Mouse (Mus musculus) ES-Bruce4 (cell line): ENCODE results near the gene Map3k20. TPM values are rescaled to one million over a fixed set of nuclear protein-coding genes. Genes with fewer than 3 reads are reported as not detected.

ENCODE experiments used
- H3K27ac ChIP-seq: 2 replicates; pipeline ENCODE4 v1.5.1; 2012; ENCODE audit warnings: low read length, inconsistent platforms; ENCODE audit not compliant: insufficient read depth
- H3K27me3 ChIP-seq: 2 replicates; pipeline ENCODE4 v1.6.1; 2012; ENCODE audit warnings: mild to moderate bottlenecking, low read length, inconsistent platforms; ENCODE audit not compliant: control insufficient read depth, poor library complexity, insufficient read depth, severe bottlenecking
- H3K36me3 ChIP-seq: 2 replicates; pipeline ENCODE4 v1.6.1; 2012; ENCODE audit warnings: inconsistent platforms, mild to moderate bottlenecking, low read length, moderate library complexity; ENCODE audit not compliant: control insufficient read depth, poor library complexity, insufficient read depth, severe bottlenecking
- H3K4me1 ChIP-seq: one replicate; pipeline ENCODE4 v1.8.1; 2011; ENCODE audit warnings: low read length; ENCODE audit not compliant: control insufficient read depth, insufficient read depth
- H3K4me3 ChIP-seq: 2 replicates; pipeline ENCODE4 v1.5.1; 2011; ENCODE audit warnings: low read depth, mild to moderate bottlenecking, low read length
- H3K9ac ChIP-seq: 2 replicates; pipeline ENCODE4 v1.6.1; 2012; ENCODE audit warnings: low read depth, mild to moderate bottlenecking, inconsistent platforms; ENCODE audit not compliant: poor library complexity, severe bottlenecking
- H3K9me3 ChIP-seq: replicated peaks from 2 replicates; pipeline ENCODE4 v1.6.1; 2012; ENCODE audit warnings: mild to moderate bottlenecking, low read length, inconsistent platforms; ENCODE audit not compliant: control insufficient read depth, poor library complexity, insufficient read depth, severe bottlenecking
- CTCF ChIP-seq: IDR thresholded peaks from one replicate; pipeline ENCODE4 v1.8.1; 2011; ENCODE audit warnings: low read depth, low read length
- EP300 ChIP-seq: IDR thresholded peaks from 2 replicates; pipeline ENCODE4 v1.6.1; 2011; ENCODE audit warnings: low read depth, low read length; ENCODE audit not compliant: insufficient read depth
- POLR2A ChIP-seq: IDR thresholded peaks from one replicate; pipeline ENCODE4 v1.8.1; 2011; ENCODE audit warnings: low read length; ENCODE audit not compliant: insufficient read depth
- polyA plus RNA-seq: library from polyadenylated mRNA; stranded (reverse); fragments of >200 nt; gene quantifications from 2 replicates; pipeline ENCODE4 v1.2.4, GENCODE M21; 2011; ENCODE audit warnings: low read depth; ENCODE audit not compliant: missing spikeins, insufficient read depth, insufficient read length

Map3k20 gene
- polyA plus RNA-seq, 1 experiment = 39.0 TPM

- Histone ChIP-seq H3K9me3 (no peaks in the 10 kb centered on the region), H3K4me3 (no peak overlapping the region), H3K9ac (no peak overlapping the region), H3K27me3 (no peaks in the 10 kb centered on the region), H3K36me3 (no peaks in the 10 kb centered on the region), H3K4me1 (no peaks in the 10 kb centered on the region), H3K27ac (no peak overlapping the region)
- no peak for TF ChIP-seq POLR2A
- TF ChIP-seq EP300 = no peak
- no peak for TF ChIP-seq CTCF
These were observed 32.6 kb upstream of the Map3k20 start for GRCm38 (mm10) chr2:72252510-72253505.

- no peak overlapping the region for H3K27ac ChIP-seq
- no peak overlapping the region for H3K9ac ChIP-seq
These were observed 31.6 kb upstream of the Map3k20 start for GRCm38 (mm10) chr2:72253882-72254281.

GRCm38 (mm10) chr2:72254813-72255582 lies 30.4 kb upstream of the Map3k20 start:
- Histone ChIP-seq H3K36me3 (no peaks in the 10 kb centered on the region), H3K4me1 (no peaks in the 10 kb centered on the region), H3K4me3 (no peak overlapping the region), H3K27me3 (no peaks in the 10 kb centered on the region), H3K27ac (no peak overlapping the region), H3K9me3 (no peaks in the 10 kb centered on the region), H3K9ac (no peak overlapping the region)
- no peak for TF ChIP-seq CTCF
- TF ChIP-seq EP300 = no peak

More at GRCm38 (mm10) chr2:72253882-72254281, 31.6 kb upstream of the Map3k20 start:
- Histone ChIP-seq H3K4me1 (no peaks in the 10 kb centered on the region), H3K4me3 (no peak overlapping the region), H3K27me3 (no peaks in the 10 kb centered on the region), H3K9me3 (no peaks in the 10 kb centered on the region), H3K36me3 (no peaks in the 10 kb centered on the region)
- TF ChIP-seq POLR2A = no peak
- TF ChIP-seq EP300 = no peak
- TF ChIP-seq CTCF = no peak

- H3K36me3 ChIP-seq = no peaks in the 10 kb centered on the region
- no peaks in the 10 kb centered on the region for H3K4me1 ChIP-seq
- TF ChIP-seq POLR2A (no peak), CTCF (no peak), EP300 (no peak)
- H3K27ac ChIP-seq = no peak overlapping the region
- no peak overlapping the region for H3K4me3 ChIP-seq
- no peaks in the 10 kb centered on the region; the same call in 1 of the 2 replicates for H3K27me3 ChIP-seq
- H3K9ac ChIP-seq = no peak overlapping the region
- H3K9me3 ChIP-seq = no peaks in the 10 kb centered on the region
These were observed 24.7 kb upstream of the Map3k20 start for GRCm38 (mm10) chr2:72260704-72261103.

GRCm38 (mm10) chr2:72262814-72263480 lies 22.5 kb upstream of the Map3k20 start:
- no peaks in the 10 kb centered on the region; the same call in 1 of the 2 replicates for H3K27me3 ChIP-seq
- no peak overlapping the region for H3K9ac ChIP-seq
- no peaks in the 10 kb centered on the region for H3K36me3 ChIP-seq
- H3K27ac ChIP-seq = no peak overlapping the region
- TF ChIP-seq CTCF = no peak
- TF ChIP-seq EP300 = no peak
- no peak for TF ChIP-seq POLR2A
- no peak overlapping the region for H3K4me3 ChIP-seq
- H3K4me1 ChIP-seq = no peaks in the 10 kb centered on the region
- no peaks in the 10 kb centered on the region for H3K9me3 ChIP-seq
